8 mouse cellular contexts compared by ENCODE assay signal in the genomic region with DNA sequence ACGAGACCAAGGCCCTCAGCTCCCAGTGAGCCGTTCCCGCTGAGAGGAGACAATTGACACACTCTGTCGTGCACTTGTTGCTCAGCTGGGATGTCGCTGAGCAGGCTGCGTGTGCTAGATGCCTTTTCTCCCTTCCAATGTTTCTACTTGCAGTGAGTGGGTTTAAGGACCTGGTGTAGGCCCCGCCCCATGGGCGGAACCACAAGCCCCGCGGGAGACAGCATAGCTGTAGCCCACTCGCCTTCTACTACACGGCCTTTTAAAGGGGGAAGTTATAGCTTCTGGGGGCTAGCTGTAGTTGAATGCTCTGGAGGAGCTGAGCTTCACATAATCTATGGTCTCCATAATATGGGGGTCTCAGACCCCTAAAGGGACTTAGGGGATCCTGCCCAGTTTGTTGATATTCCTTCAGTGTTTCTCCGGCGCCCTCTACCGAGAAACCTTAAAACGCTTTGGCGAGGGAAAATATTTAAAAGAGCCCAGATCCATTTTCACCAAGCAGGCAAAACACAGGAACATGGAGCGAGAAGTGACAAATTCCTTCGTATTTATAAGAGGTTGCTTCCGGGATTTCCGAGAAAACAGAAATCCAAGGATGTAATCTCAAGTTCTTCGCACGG. TPM values are rescaled to one million over a fixed set of nuclear protein-coding genes. Genes with fewer than 3 reads are reported as not detected.
DNase-seq lines count a peak whose midpoint lies in the region; ATAC-seq lines count a peak whose summit lies in the region.

No protein-coding gene starts in this region.

- H3K36me3 ChIP-seq in heart, embryonic 10.5 days, result peaks cover 29% of the 10 kb centered on the region
- peaks cover 28% of the 10 kb centered on the region for H3K36me3 ChIP-seq in kidney, embryonic 15.5 days

- H3K27me3 ChIP-seq in heart, embryonic 10.5 days (ENCODE audit: insufficient read depth, poor library complexity, severe bottlenecking), result no peaks in the 10 kb centered on the region
- no peaks in the 10 kb centered on the region for H3K27me3 ChIP-seq in kidney, embryonic 15.5 days

- WGBS in heart, embryonic 10.5 days, result 11% methylated on average over 23 of the region's 23 CpGs
- WGBS in kidney, embryonic 15.5 days, result 17% methylated on average over 23 of the region's 23 CpGs

- H3K9ac ChIP-seq in kidney, embryonic 15.5 days, result no peak overlapping the region; the same call in 1 of the 2 replicates

- ATAC-seq in kidney, embryonic 15.5 days (replicated peaks; ENCODE audit: low FRiP score), result no peak

- peak overlapping the region; percentile 70 for H3K4me2 ChIP-seq in kidney, embryonic 15.5 days

- H3K27ac ChIP-seq in heart, embryonic 10.5 days, result peak overlapping the region; percentile 81
- peak overlapping the region; percentile 30 for H3K27ac ChIP-seq in kidney, embryonic 15.5 days

- peaks cover 64% of the 10 kb centered on the region for H3K4me1 ChIP-seq in heart, embryonic 10.5 days
- H3K4me1 ChIP-seq in kidney, embryonic 15.5 days, result peaks cover 46% of the 10 kb centered on the region

- H3K9me3 ChIP-seq in heart, embryonic 10.5 days, result no peaks in the 10 kb centered on the region
- no peaks in the 10 kb centered on the region for H3K9me3 ChIP-seq in kidney, embryonic 15.5 days (replicated peaks)

- peak overlapping the region; percentile 56 for H3K4me3 ChIP-seq in heart, embryonic 10.5 days
- peak overlapping the region; percentile 49 for H3K4me3 ChIP-seq in kidney, embryonic 15.5 days (replicated peaks)

- DNase-seq in adrenal gland, adult 2 months, result peak; percentile 64
- DNase-seq in adrenal gland, adult 8-10 months, result no peak
- DNase-seq in spleen, adult 12 weeks (ENCODE audit: low spot score), result peak; percentile 33
- DNase-seq in spleen, postnatal 36 days (ENCODE audit: low spot score in 2 of 2), result no peak
- DNase-seq in heart, embryonic 10.5 days (ENCODE audit: low spot score), result peak; percentile 80
- DNase-seq in lung, postnatal 4 days, result peak; percentile 65 to 75
- DNase-seq in thymus, postnatal 4 days, result peak; percentile 72

RNA-seq across cellular contexts. Expression of a gene that starts 10.8 kb away (rescaled TPM):
- 10 to 100 TPM; 40.6 to 59.0 TPM for total RNA-seq in adrenal gland, adult 2 months (2021)
- polyA plus RNA-seq in adrenal gland, adult 2 months (2012; rRNA removed), result 66.6 and 67.7 TPM in 2 replicates
- 10 to 100 TPM; 24.1 to 57.3 (median 40.1) TPM for total RNA-seq in adrenal gland, adult 8-10 months (2022)
- 179 and 305 TPM in 2 replicates for polyA plus RNA-seq in heart, embryonic 10.5 days (2016; fragmentation: Nextera tagmentation; extraction: Ambion mirVana)
- polyA plus RNA-seq in kidney, embryonic 15.5 days (2015; fragmentation: Nextera tagmentation; extraction: Ambion mirVana), result 32.6 and 34.4 TPM in 2 replicates

RNA-seq across cellular contexts. Expression of a gene that starts 11.2 kb away (rescaled TPM):
- 10 to 100 TPM; 55.2 to 55.6 TPM for total RNA-seq in adrenal gland, adult 2 months (2021)
- 115 and 122 TPM in 2 replicates for polyA plus RNA-seq in adrenal gland, adult 2 months (2012; rRNA removed)
- total RNA-seq in adrenal gland, adult 8-10 months (2022), result 10 to 100 TPM; 42.7 to 61.4 (median 51.8) TPM
- 25.1 and 28.4 TPM in 2 replicates for polyA plus RNA-seq in heart, embryonic 10.5 days (2016; fragmentation: Nextera tagmentation; extraction: Ambion mirVana)
- 17.0 and 17.6 TPM in 2 replicates for polyA plus RNA-seq in kidney, embryonic 15.5 days (2015; fragmentation: Nextera tagmentation; extraction: Ambion mirVana)

RNA-seq across cellular contexts. Expression of a gene that starts 23.8 kb away (rescaled TPM):
- total RNA-seq in adrenal gland, adult 2 months (2021), result 10 to 100 TPM in 1 of 2 experiments, 1 to 10 TPM in 1; 5.6 to 14.5 TPM
- polyA plus RNA-seq in adrenal gland, adult 2 months (2012; rRNA removed), result 15.4 and 18.5 TPM in 2 replicates
- 10 to 100 TPM in 3 of 4 experiments, 1 to 10 TPM in 1; 8.5 to 18.9 (median 13.8) TPM for total RNA-seq in adrenal gland, adult 8-10 months (2022)
- 39.8 and 49.0 TPM in 2 replicates for polyA plus RNA-seq in heart, embryonic 10.5 days (2016; fragmentation: Nextera tagmentation; extraction: Ambion mirVana)
- 22.3 and 23.2 TPM in 2 replicates for polyA plus RNA-seq in kidney, embryonic 15.5 days (2015; fragmentation: Nextera tagmentation; extraction: Ambion mirVana)

RNA-seq across cellular contexts. Expression of a gene that starts 35.2 kb away (rescaled TPM):
- not detected for total RNA-seq in adrenal gland, adult 2 months (2021)
- polyA plus RNA-seq in adrenal gland, adult 2 months (2012; rRNA removed), result not detected in 2 replicates
- total RNA-seq in adrenal gland, adult 8-10 months (2022), result not detected
- 0.09 and 0.15 TPM in 2 replicates for polyA plus RNA-seq in heart, embryonic 10.5 days (2016; fragmentation: Nextera tagmentation; extraction: Ambion mirVana)
- 0.10 and 0.17 TPM in 2 replicates for polyA plus RNA-seq in kidney, embryonic 15.5 days (2015; fragmentation: Nextera tagmentation; extraction: Ambion mirVana)

RNA-seq across cellular contexts. Expression of a gene that starts 35.7 kb away (rescaled TPM):
- 100 to 1,000 TPM; 100 to 128 TPM for total RNA-seq in adrenal gland, adult 2 months (2021)
- polyA plus RNA-seq in adrenal gland, adult 2 months (2012; rRNA removed), result 266 and 281 TPM in 2 replicates
- 100 to 1,000 TPM in 3 of 4 experiments, 10 to 100 TPM in 1; 96.0 to 134 (median 120) TPM for total RNA-seq in adrenal gland, adult 8-10 months (2022)
- 87.1 and 149 TPM in 2 replicates for polyA plus RNA-seq in heart, embryonic 10.5 days (2016; fragmentation: Nextera tagmentation; extraction: Ambion mirVana)
- polyA plus RNA-seq in kidney, embryonic 15.5 days (2015; fragmentation: Nextera tagmentation; extraction: Ambion mirVana), result 71.9 and 82.1 TPM in 2 replicates

Comparison
In these comparisons a context has a peak if more than half of its experiments do, and no peak if none do; other contexts are left out.
1. DNase-seq: peak in adrenal gland, adult 2 months (single experiment), spleen, adult 12 weeks (single experiment), heart, embryonic 10.5 days (single experiment), lung, postnatal 4 days (2 of 2) and thymus, postnatal 4 days (single experiment); none in adrenal gland, adult 8-10 months (single experiment) and spleen, postnatal 36 days (0 of 2).